Mouse (Mus musculus) heart, postnatal 25 days (tissue): ENCODE data around the gene Psmc3ip. TPM values are rescaled to one million over a fixed set of nuclear protein-coding genes. Genes with fewer than 3 reads are reported as not detected.
A peak's percentile ranks its signal among the peaks of the same experiment; 100 is the strongest.

Experiments
- DNase-seq: peaks from one replicate; pipeline ENCODE4 v3.0.0; 2022; ENCODE audit warnings: low spot score
- intact Hi-C: fragments of 180-260 bp; cut with DNase I; formaldehyde crosslinking; loops from one replicate; pipeline ENCODE4 v1.15.1; 2025
- total RNA-seq, 2 experiments: library from RNA; stranded (reverse); gene quantifications; 2 replicates each; pipeline ENCODE4 v1.2.3; 2021

Psmc3ip gene
- total RNA-seq, 2 experiments from 2014 or later, result 3.1 TPM

DNA sequence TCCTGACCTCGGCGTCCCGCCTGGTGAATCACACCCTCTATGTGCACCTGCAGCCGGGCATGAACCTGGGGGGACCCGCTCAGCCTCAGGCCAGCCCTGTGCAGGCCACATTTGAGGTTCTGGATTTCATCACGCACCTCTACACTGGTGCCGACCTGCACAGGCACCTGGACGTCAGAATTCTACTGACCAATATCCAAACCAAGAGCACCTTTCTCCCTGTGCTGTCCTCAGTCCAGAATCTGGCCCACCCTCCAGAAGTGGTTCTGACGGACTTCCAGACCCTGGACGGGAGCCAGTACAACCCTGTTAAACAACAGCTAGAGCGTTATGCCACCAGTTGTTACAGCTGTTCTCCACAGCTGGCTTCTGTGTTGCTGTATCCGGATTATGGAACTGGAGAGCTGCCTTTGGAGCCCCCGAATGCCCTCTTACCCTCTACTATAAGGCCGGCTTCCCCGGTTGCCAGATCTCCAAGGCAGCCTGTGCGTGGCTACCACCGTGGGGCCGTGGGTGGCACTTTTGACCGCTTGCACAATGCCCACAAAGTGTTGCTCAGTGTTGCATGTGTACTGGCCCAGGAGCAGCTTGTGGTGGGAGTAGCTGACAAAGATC, 12.0 kb downstream of the Psmc3ip start:
- DNase-seq, result no peak
- intact Hi-C loops, result no loop called here

DNA sequence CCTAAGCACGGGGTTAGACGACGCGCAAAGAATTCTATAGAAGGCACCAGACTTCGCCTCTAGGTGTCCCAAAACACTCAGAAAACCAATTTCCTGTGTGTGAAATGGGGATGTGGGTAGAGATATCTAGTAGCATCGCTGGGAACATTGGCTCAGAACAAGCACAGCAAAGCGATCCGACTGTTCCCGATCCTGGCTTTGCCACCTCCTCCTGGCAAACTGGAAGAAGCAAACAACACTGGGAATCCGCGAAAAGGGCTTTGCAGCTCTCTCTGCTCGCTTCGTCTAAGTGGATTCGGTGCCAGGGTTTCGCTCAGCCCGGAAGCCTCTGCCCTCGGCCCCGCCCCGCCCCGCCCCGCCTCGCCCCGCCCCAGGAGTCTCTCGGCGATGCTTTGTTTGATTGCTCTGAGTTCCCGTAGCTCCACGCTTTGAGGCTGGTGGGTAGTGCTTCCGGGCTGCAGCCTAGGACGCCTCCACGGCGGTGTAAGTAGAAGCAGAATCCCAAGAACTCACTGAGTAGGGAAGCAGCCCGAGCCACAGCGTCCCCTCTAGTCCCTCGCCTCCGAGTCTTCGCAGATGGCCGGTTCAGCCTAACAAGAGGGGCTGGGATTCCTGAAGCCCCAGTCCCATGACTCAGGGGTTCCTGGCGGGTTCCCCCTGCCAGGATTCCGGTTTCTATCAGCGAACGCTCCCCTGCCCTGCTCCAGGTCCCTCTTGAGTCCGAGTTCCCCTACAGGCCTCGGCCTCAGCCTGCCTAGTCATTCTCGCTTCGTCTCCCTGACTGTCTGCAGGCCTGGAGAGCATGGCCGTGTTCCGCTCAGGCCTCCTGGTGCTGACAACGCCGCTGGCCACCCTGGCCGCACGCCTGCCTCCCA, 12.8 kb downstream of the Psmc3ip start, which contains the start of gene Coasy:
Gene Coasy (plus strand): TSS at position 358 of the 875 bp plus-strand sequence.
- intact Hi-C loops, result loop anchor here (1.0 kb wide), 1 partner anchor 92 kb away; no protein-coding TSS in a partner anchor
- peak; percentile 71 for DNase-seq

- no peak for DNase-seq
- intact Hi-C loops, result loop anchor here (1.0 kb wide), 1 partner anchor 93 kb away; no protein-coding TSS in a partner anchor
Measured at GRCm38 (mm10) chr11:101081659-101082058, 13.6 kb downstream of the Psmc3ip start.

GRCm38 (mm10) chr11:101080421-101080820, 14.8 kb downstream of the Psmc3ip start:
- intact Hi-C loops, result no loop called here
- DNase-seq, result no peak

GRCm38 (mm10) chr11:101079746-101080145, 15.5 kb downstream of the Psmc3ip start:
- no peak for DNase-seq
- intact Hi-C loops, result no loop called here

DNA sequence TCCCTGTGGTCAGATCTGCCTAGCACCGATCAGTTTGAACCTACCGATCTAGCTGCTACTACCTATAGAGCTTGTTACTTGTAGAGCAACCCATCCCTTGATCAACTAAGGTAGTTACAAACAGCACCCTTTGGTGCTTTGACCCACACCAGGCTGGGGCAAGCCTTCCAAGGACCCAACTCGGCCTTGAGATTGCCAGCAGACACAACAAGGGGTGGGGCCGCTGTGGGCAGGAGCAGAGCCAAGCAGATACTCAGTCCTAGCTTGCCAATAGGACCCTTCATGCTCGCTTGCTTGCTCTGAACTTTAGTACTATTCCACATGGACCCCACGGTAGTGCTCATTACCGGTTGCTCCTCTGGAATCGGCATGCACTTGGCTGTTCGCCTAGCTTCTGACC, 17.1 kb downstream of the Psmc3ip start, which contains the start of gene Hsd17b1:
Gene Hsd17b1 (plus strand): TSS at position 291 of the 400 bp plus-strand sequence.
- intact Hi-C loops, result no loop called here
- no peak for DNase-seq

DNA sequence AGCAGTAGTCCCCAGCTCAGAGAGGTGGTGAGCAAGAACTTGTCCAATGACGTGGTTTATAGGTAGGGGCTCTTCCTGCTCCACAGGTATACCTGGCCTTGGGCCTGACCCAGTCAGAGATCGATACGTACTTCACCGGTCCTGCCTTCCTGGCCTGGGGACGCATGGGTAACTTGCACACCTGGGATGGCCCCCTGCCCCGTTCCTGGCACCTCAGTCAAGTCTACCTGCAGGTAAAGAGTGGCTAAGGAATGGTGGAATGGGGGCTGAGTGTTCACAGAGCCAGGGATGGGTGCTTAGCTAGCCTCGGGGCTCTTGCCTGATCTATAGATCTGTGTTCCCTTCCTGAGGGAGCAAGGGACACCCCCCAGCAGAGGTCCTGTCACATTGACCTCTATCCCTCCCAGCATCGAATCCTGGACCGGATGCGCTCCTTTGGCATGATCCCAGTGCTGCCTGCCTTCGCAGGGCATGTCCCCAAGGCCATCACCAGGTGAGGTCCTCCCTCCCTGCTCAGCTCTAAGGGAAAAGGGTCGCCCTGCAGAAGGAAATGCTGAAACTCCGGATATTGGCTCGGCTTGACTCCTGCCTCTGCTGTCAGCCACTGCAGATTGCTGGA, 23.3 kb downstream of the Psmc3ip start:
- intact Hi-C loops, result no loop called here

DNA sequence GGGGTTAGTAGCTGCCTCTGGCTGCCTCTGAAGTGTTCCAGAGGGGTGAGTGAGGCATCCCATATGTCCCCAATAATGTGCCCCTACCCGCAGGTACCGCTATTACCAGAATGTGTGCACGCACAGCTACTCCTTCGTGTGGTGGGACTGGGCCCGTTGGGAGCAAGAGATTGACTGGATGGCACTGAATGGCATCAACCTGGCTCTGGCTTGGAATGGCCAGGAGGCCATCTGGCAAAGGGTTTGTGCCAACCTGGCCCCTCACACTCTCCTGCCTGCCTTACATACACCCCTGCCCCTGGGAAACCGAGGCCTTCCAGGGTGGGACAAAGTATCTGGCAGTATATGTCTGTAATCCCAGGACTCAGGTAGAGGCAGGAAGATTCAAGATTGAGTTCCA, 24.2 kb downstream of the Psmc3ip start:
- no peak for DNase-seq
- intact Hi-C loops, result no loop called here

More for the DNA sequence above, 23.3 kb downstream of the Psmc3ip start:
- DNase-seq, result no peak

DNA sequence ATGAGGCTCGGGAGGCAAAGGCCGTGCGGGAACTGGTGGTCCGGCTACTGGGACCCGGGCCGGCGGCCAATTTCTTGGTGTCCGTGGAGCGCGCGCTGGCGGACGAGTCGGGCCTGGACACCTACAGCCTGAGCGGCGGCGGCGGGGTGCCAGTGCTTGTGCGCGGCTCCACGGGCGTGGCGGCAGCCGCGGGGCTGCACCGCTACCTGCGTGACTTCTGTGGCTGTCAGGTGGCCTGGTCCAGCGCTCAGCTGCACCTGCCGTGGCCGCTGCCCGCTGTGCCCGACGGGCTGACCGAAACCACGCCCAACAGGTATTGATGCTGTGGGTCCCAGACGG, 25.1 kb downstream of the Psmc3ip start:
- no peak for DNase-seq
- intact Hi-C loops, result no loop called here

DNA sequence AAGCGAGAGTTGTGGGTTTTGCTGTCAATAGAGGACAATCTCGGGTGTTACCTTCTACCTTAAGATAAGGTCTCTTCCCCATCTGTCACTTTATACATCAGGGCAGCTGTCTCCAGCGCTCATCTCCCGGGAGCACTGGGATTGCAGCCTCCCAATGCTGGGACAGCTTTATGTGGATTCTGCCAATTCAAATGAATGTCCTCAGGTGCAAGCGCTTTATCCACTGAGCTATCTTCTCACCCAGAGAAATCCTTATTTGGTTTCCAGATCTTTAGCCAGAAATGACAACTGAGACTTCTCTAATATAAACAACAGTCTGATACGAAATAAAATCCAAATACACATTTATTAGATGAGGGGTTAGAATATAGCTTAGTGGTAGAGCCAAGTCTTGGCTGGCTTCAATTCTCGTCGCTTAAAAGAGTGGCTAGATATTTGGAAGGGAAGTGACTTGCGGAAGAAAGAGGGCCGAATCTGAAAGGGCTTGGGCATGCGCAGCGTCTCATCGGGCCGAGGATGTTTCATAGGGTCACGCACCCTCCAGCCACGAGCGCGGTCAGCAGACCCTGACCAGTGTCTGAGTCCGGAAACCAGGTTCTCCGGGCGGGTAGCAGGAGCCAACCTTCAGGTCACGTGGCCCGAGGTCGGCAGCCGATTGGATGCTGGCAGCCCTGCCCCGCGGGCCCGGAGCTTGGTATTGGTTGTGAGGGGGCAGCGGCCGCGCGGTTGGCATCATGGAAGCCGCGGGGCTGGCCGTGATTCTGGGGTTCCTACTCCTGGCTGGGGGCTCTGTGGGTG, 25.6 kb downstream of the Psmc3ip start, which contains the start of gene Naglu:
Gene Naglu (plus strand): TSS at position 622 of the 798 bp plus-strand sequence.
- DNase-seq, result peak; percentile 94
- intact Hi-C loops, result loop anchor here (10.0 kb wide), 2 partner anchors 325 to 355 kb away; partner anchors contain the start of genes Hspb9 and Kat2a

DNA sequence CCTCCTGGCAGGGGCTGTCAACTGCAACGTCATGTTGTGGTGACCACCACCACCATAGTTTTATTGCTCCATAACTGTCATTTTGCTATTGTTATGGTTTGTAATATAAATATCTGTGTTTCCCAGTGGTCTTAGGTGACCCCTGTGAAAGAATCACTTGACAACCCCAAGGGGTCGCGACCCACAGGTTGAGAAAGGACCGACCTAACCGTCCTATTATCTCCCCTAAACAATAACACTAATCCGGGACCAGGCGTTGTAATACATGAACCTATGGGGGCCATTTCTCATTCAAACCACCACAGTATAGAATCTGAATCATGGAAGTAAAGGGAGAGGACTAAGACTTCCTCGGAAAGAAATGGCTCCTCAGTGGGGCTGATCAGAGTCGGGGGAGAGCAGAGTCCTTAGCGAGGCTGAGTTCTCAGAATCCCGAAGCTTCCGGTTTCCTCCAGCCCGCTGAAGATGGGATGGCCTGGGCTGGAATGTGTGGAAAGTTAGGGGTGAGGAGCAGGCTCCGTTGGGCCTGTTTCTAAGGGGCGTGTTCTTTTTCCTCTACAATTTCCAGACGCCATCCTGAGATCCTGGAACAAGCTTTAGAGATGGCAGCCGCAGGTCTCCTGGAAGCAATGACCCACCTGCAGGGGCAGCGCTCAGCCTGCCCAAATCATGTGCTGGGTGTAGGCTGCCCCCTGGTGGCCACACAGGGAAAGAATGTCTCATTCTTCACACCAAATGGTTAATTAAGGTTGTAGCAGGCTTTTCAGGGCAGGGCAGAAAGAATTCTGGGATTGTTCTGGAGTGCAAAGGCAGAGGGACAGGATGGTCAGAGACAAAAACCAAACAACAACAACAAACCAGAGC, 28.5 kb downstream of the Psmc3ip start:
- intact Hi-C loops, result loop anchor here (2.0 to 10.0 kb wide), 3 partner anchors 84 to 352 kb away; partner anchors contain the start of genes Hspb9 and Kat2a
- peak; percentile 59 for DNase-seq

DNA sequence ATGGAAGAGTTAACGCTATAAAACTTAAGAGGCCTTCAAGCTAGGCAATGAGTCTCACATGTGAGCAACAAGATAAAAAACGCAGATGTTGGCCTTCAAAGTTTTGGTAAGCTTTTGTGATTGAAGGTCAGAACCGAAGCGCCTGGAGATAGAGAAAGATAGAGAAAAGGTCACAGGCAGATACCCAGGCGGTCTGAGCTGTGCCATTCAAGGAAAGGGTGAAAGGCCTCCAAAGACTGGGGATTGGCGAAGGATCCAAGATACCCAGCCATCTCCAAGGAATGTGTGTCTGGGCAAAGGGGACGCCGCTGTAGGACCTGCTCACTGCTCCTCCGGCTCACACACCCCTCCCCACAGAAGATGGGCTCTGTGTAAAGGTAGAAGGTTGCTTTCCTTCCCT, 30.2 kb downstream of the Psmc3ip start:
- no peak for DNase-seq
- intact Hi-C loops, result loop anchor here (10.0 kb wide), 2 partner anchors 320 to 350 kb away; partner anchors contain the start of genes Hspb9 and Kat2a

DNA sequence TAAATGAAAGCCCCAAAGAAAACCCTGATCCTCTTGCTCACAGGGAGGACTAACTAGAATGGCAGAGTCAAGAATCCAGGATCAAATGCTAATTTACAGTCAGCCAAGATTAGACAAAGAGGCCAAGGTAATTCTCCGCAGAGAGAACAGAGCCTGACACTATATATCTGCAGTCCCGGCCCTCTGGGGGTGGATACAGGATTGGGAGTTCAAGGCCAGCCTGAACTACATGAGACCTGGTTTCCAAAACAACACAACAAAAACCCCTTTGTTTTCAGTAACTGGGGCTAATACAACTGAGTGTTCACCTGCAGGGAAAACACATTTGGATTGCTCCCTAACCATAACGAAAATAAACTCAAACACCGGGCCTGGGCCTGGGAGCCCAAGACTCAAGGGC, 30.8 kb downstream of the Psmc3ip start:
- intact Hi-C loops, result loop anchor here (10.0 kb wide), 2 partner anchors 320 to 350 kb away; partner anchors contain the start of genes Hspb9 and Kat2a
- DNase-seq, result no peak

DNA sequence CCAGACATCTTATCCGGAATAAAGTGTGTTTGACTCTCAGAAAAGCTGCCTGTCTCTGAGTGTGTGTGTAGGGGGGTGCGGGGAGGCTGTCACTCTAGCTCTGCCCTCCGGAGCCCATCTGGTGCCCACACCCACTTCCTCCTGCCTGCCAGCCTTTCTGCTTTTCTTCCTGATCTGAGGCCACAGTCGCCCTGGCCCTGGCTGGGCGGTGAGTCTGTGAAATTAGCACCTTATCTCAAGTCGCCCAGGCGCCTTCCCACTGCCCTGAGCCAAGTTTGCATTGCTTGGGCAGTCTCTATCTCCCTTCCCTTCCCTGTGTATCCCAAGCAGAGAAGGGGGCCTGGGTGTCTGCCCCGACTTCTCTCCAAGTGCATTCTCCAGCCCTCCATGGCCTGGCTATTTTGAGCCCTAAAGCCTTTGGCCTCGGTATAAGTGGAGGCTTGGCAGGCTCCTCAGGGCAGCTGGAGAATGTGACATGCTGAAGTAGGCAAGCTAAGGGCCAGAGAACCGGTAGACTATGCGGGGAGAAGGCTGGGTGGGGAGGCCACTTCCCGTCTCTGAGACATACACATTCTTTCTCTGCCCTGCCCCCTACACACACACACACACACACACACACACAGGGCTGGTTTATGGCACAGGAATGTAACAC, 31.4 kb downstream of the Psmc3ip start:
- intact Hi-C loops, result loop anchor here (10.0 kb wide), 2 partner anchors 319 to 349 kb away; partner anchors contain the start of genes Hspb9 and Kat2a
- peak; percentile 73 for DNase-seq

- no peak for DNase-seq
- intact Hi-C loops, result loop anchor here (10.0 kb wide), 2 partner anchors 318 to 348 kb away; partner anchors contain the start of genes Hspb9 and Kat2a
Measured at GRCm38 (mm10) chr11:101062971-101063675, 32.1 kb downstream of the Psmc3ip start.

- intact Hi-C loops, result loop anchor here (10.0 kb wide), 2 partner anchors 318 to 348 kb away; partner anchors contain the start of genes Hspb9 and Kat2a
- DNase-seq, result peak; percentile 74
Measured at GRCm38 (mm10) chr11:101062165-101062884, 32.9 kb downstream of the Psmc3ip start.
